Comparison of ENCODE assay signal across 24 mouse cellular contexts in the genomic region with DNA sequence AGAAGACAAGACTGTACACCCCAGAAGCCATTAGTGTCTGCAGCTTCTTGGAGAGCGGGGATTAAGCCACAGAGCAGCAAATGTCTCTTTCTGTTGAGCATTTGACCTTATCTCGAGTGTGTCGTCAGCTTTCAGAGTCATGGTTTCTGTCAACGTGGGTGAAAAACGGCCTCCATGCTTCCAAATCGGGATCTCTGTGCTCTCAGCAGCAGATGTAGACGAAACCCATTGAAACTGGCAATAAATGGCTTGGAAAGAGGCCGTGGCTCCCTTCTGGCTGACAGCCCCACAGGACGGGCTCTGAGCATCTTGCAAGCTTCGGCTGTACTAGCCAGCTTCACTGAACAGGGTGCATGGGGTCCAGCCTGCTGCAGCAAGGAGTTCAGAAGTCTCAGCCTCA.
A peak's percentile ranks its signal among the peaks of the same experiment; 100 is the strongest.
DNase-seq lines count a peak whose midpoint lies in the region; ATAC-seq lines count a peak whose summit lies in the region.
"Had no signal": no experiment of that assay in that cellular context is flagged by ENCODE, and none has a peak within 500 bp of the region (broad histone marks: within the 10 kb centered on the region; RNA-seq: fewer than 3 reads in every experiment).

No protein-coding gene starts in this region.

- ATAC-seq in heart, embryonic 12.5 days (ENCODE audit: insufficient number of reproducible peaks, low FRiP score) = no peak
- ATAC-seq in heart, embryonic 11.5 days (replicated peaks; ENCODE audit: insufficient number of reproducible peaks, low FRiP score, low TSS enrichment) = no peak
- ATAC-seq: forebrain, embryonic 14.5 days; intestine, embryonic 16.5 days; liver, embryonic 12.5 days; liver, postnatal 0 days; midbrain, embryonic 13.5 days had no signal

- H3K4me3 ChIP-seq in heart, embryonic 12.5 days = no peak overlapping the region
- H3K4me3 ChIP-seq in heart, embryonic 11.5 days (ENCODE audit: low read depth, low read length) = no peak overlapping the region
- H3K4me3 ChIP-seq: embryonic facial prominence, embryonic 12.5 days; liver, embryonic 12.5 days; megakaryocyte, embryonic 14.5 days; midbrain, embryonic 13.5 days; neural tube, embryonic 13.5 days had no signal

- peaks cover 46% of the 10 kb centered on the region for H3K27me3 ChIP-seq in heart, embryonic 12.5 days (replicated peaks)
- peaks cover 20% of the 10 kb centered on the region for H3K27me3 ChIP-seq in heart, embryonic 11.5 days (ENCODE audit: control insufficient read depth, insufficient read depth, low read length)
- H3K27me3 ChIP-seq: embryonic facial prominence, embryonic 12.5 days; liver, embryonic 12.5 days; megakaryocyte, embryonic 14.5 days; midbrain, embryonic 13.5 days; neural tube, embryonic 13.5 days had no signal

- no peak overlapping the region for H3K27ac ChIP-seq in heart, embryonic 12.5 days (ENCODE audit: poor library complexity, severe bottlenecking)
- H3K27ac ChIP-seq in heart, embryonic 11.5 days (ENCODE audit: low read depth, low read length) = no peak overlapping the region
- H3K27ac ChIP-seq: embryonic facial prominence, embryonic 12.5 days; kidney, postnatal 0 days; liver, embryonic 12.5 days; midbrain, embryonic 13.5 days; neural tube, embryonic 13.5 days had no signal

- H3K9me3 ChIP-seq in heart, embryonic 12.5 days (replicated peaks) = no peaks in the 10 kb centered on the region
- H3K9me3 ChIP-seq in heart, embryonic 11.5 days (replicated peaks; ENCODE audit: control insufficient read depth, low read length) = no peaks in the 10 kb centered on the region
- H3K9me3 ChIP-seq: embryonic facial prominence, embryonic 12.5 days; liver, embryonic 12.5 days; midbrain, embryonic 13.5 days; neural tube, embryonic 13.5 days had no signal

- H3K4me1 ChIP-seq in heart, embryonic 12.5 days (replicated peaks) = peaks cover 14% of the 10 kb centered on the region
- H3K4me1 ChIP-seq in heart, embryonic 11.5 days (ENCODE audit: control insufficient read depth, insufficient read depth, low read length) = peaks cover 3% of the 10 kb centered on the region; the same call in 1 of the 2 replicates
- H3K4me1 ChIP-seq: embryonic facial prominence, embryonic 12.5 days; liver, embryonic 12.5 days; megakaryocyte, embryonic 14.5 days; midbrain, embryonic 13.5 days had no signal

- 16% methylated on average over 10 of the region's 10 CpGs for WGBS in heart, embryonic 12.5 days
- WGBS in heart, embryonic 11.5 days (ENCODE audit: insufficient replicate concordance) = 17% methylated on average over 10 of the region's 10 CpGs

- H3K9ac ChIP-seq in heart, embryonic 12.5 days = no peak overlapping the region
- H3K9ac ChIP-seq in heart, embryonic 11.5 days (ENCODE audit: low read depth, low read length) = no peak overlapping the region
- H3K9ac ChIP-seq: embryonic facial prominence, embryonic 12.5 days; liver, embryonic 12.5 days; liver, postnatal 0 days; midbrain, embryonic 13.5 days; neural tube, embryonic 13.5 days had no signal

- DNase-seq in cerebellum, postnatal 10 days = peak; percentile 29 to 36
- DNase-seq in cerebellum, postnatal 36 days = no peak
- DNase-seq in adrenal gland, adult 8-10 months = peak; percentile 26
- peak; percentile 13 for DNase-seq in adrenal gland, postnatal 10 days
- DNase-seq in adipocyte (ENCODE audit: low spot score) = no peak
- no peak for DNase-seq in lung, postnatal 4 days
- DNase-seq: B cell, adult 2 months; embryo, embryonic 11 days; gastrocnemius, postnatal 14 days; heart, postnatal 14 days; kidney, adult 8-10 months; left cerebral cortex, postnatal 4 days; liver, postnatal 0 days; lung, postnatal 36 days had no signal

- no peaks in the 10 kb centered on the region for H3K36me3 ChIP-seq in heart, embryonic 12.5 days
- H3K36me3 ChIP-seq in heart, embryonic 11.5 days (ENCODE audit: control insufficient read depth, insufficient read depth, low read length) = no peaks in the 10 kb centered on the region
- H3K36me3 ChIP-seq: embryonic facial prominence, embryonic 12.5 days; liver, embryonic 12.5 days; midbrain, embryonic 13.5 days; neural tube, embryonic 13.5 days had no signal

- peak overlapping the region; percentile 6; the same call in 1 of the 2 replicates for H3K4me2 ChIP-seq in heart, embryonic 12.5 days
- no peak overlapping the region for H3K4me2 ChIP-seq in heart, embryonic 11.5 days
- H3K4me2 ChIP-seq: embryonic facial prominence, embryonic 12.5 days; liver, embryonic 12.5 days; midbrain, embryonic 13.5 days; neural tube, embryonic 13.5 days had no signal

Comparison
In these comparisons a context has a peak if more than half of its experiments do, and no peak if none do; other contexts are left out.
1. DNase-seq: peak in cerebellum, postnatal 10 days (2 of 2), adrenal gland, adult 8-10 months (single experiment) and adrenal gland, postnatal 10 days (single experiment); none in cerebellum, postnatal 36 days (0 of 2), adipocyte (single experiment) and lung, postnatal 4 days (0 of 2).